Mouse (Mus musculus): ENCODE measurements around the gene Hpca. TPM values are rescaled to one million over a fixed set of nuclear protein-coding genes. Genes with fewer than 3 reads are reported as not detected.

Hpca gene
- total and polyA plus RNA-seq, 2 experiments from 2014 or later: 202 to 270 TPM

- under 1% methylated on average over 45 of the region's 59 CpGs for WGBS
- ATAC-seq (peak; percentile 50), DNase-seq (ENCODE audit: low spot score) (peak; percentile 65)
- Histone ChIP-seq H3K9ac (replicated peaks; ENCODE audit: low read length) (peak overlapping the region; percentile 65), H3K4me2 (ENCODE audit: low read depth, low read length) (peak overlapping the region; percentile 87), H3K4me3 (ENCODE audit: low read length) (peak overlapping the region; percentile 48), H3K27me3 (ENCODE audit: insufficient read depth, low read length) (no peaks in the 10 kb centered on the region), H3K27ac (peak overlapping the region; percentile 70), H3K36me3 (ENCODE audit: insufficient read depth, low read length) (no peaks in the 10 kb centered on the region), H3K9me3 (ENCODE audit: low read length) (no peaks in the 10 kb centered on the region), H3K4me1 (ENCODE audit: insufficient read depth, low read length) (peaks cover 10% of the 10 kb centered on the region; the same call in 1 of the 2 replicates)
- TF ChIP-seq CTCF (IDR thresholded peaks at IDR 0.05; ENCODE audit: low read depth): peak; percentile 35
These were observed 1.1 kb downstream of the Hpca start for GRCm38 (mm10) chr4:129120520-129121445.

- ATAC-seq (no peak), DNase-seq (ENCODE audit: low spot score) (no peak)
- TF ChIP-seq CTCF (IDR thresholded peaks at IDR 0.05; ENCODE audit: low read depth): no peak
- no peaks in the 10 kb centered on the region for H3K9me3 ChIP-seq (ENCODE audit: low read length)
- H3K36me3 ChIP-seq (ENCODE audit: insufficient read depth, low read length): no peaks in the 10 kb centered on the region
- 0 out of 2 replicates have a peak overlapping the region, but pooled peaks have one; percentile 70 for H3K27ac ChIP-seq
- no peak overlapping the region; the same call in 1 of the 2 replicates for H3K9ac ChIP-seq (replicated peaks; ENCODE audit: low read length)
- H3K27me3 ChIP-seq (ENCODE audit: insufficient read depth, low read length): no peaks in the 10 kb centered on the region
- 0 out of 2 replicates have a peak, but pooled peaks cover under 1% of the 10 kb centered on the region for H3K4me1 ChIP-seq (ENCODE audit: insufficient read depth, low read length)
- H3K4me3 ChIP-seq (ENCODE audit: low read length): peak overlapping the region; percentile 48
- peak overlapping the region; percentile 87 for H3K4me2 ChIP-seq (ENCODE audit: low read depth, low read length)
- 71% methylated on average over 10 of the region's 10 CpGs for WGBS
These were observed 2.1 kb downstream of the Hpca start for GRCm38 (mm10) chr4:129119708-129120107.

- Histone ChIP-seq H3K9ac (replicated peaks; ENCODE audit: low read length) (no peak overlapping the region), H3K4me1 (ENCODE audit: insufficient read depth, low read length) (peaks cover 5% of the 10 kb centered on the region; the same call in 1 of the 2 replicates), H3K4me3 (ENCODE audit: low read length) (no peak overlapping the region), H3K9me3 (ENCODE audit: low read length) (no peaks in the 10 kb centered on the region), H3K4me2 (ENCODE audit: low read depth, low read length) (no peak overlapping the region), H3K36me3 (ENCODE audit: insufficient read depth, low read length) (no peaks in the 10 kb centered on the region), H3K27ac (no peak overlapping the region), H3K27me3 (ENCODE audit: insufficient read depth, low read length) (no peaks in the 10 kb centered on the region)
- ATAC-seq: no peak
- WGBS: 90% methylated on average over 14 of the region's 14 CpGs
- no peak for DNase-seq (ENCODE audit: low spot score)
- TF ChIP-seq CTCF (IDR thresholded peaks at IDR 0.05; ENCODE audit: low read depth): no peak
These were observed 3.9 kb downstream of the Hpca start for GRCm38 (mm10) chr4:129117720-129118510.

DNA sequence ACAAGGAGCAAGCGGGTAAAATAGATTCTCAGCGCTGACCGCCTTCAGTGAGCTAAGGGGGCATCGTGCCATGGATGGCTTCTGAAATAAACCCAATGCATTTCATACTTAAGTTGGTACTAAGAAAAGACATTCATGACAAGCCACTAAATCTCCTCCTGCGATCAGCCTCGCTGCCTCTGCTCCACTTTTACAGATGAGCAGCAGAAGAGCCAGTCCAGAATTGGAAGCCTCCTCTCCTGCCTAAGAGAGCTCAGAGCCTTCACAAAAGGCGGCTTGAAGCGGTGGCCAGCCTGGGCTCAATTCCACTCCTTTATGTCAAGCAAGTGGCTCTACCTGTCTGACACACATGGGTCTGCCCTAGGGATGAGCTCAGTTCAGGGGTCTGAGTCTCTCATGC is 5.1 kb downstream of the Hpca start:
- WGBS: 88% methylated on average over 8 of the region's 8 CpGs
- no peaks in the 10 kb centered on the region for H3K36me3 ChIP-seq (ENCODE audit: insufficient read depth, low read length)
- H3K9ac ChIP-seq (replicated peaks; ENCODE audit: low read length): no peak overlapping the region
- peaks cover 5% of the 10 kb centered on the region; the same call in 1 of the 2 replicates for H3K4me1 ChIP-seq (ENCODE audit: insufficient read depth, low read length)
- no peak for ATAC-seq
- DNase-seq (ENCODE audit: low spot score): no peak
- no peaks in the 10 kb centered on the region for H3K9me3 ChIP-seq (ENCODE audit: low read length)
- H3K27me3 ChIP-seq (ENCODE audit: insufficient read depth, low read length): no peaks in the 10 kb centered on the region
- H3K27ac ChIP-seq: no peak overlapping the region
- H3K4me3 ChIP-seq (ENCODE audit: low read length): no peak overlapping the region
- no peak overlapping the region for H3K4me2 ChIP-seq (ENCODE audit: low read depth, low read length)
- no peak for TF ChIP-seq CTCF (IDR thresholded peaks at IDR 0.05; ENCODE audit: low read depth)

- H3K4me2 ChIP-seq (ENCODE audit: low read depth, low read length): peak overlapping the region; percentile 21; the same call in 1 of the 2 replicates
- 26% methylated on average over 28 of the region's 28 CpGs for WGBS
These were observed 8.5 kb downstream of the Hpca start for GRCm38 (mm10) chr4:129113083-129113988.

More at GRCm38 (mm10) chr4:129113083-129113988, 8.5 kb downstream of the Hpca start:
- Histone ChIP-seq H3K27ac (no peak overlapping the region; the same call in 1 of the 2 replicates), H3K9me3 (ENCODE audit: low read length) (no peaks in the 10 kb centered on the region), H3K4me1 (ENCODE audit: insufficient read depth, low read length) (peaks cover 5% of the 10 kb centered on the region; the same call in 1 of the 2 replicates), H3K4me3 (ENCODE audit: low read length) (0 out of 2 replicates have a peak overlapping the region, but pooled peaks have one; percentile 1), H3K9ac (replicated peaks; ENCODE audit: low read length) (no peak overlapping the region), H3K27me3 (ENCODE audit: insufficient read depth, low read length) (no peaks in the 10 kb centered on the region), H3K36me3 (ENCODE audit: insufficient read depth, low read length) (no peaks in the 10 kb centered on the region)
- DNase-seq (ENCODE audit: low spot score) (peak; percentile 95), ATAC-seq (peak; percentile 91)
- TF ChIP-seq CTCF (IDR thresholded peaks at IDR 0.05; ENCODE audit: low read depth): peak; percentile 100

All from hindbrain, postnatal 0 days (tissue).